Mouse (Mus musculus): ENCODE data around the gene Olfr1493-ps1. TPM values are rescaled to one million over a fixed set of nuclear protein-coding genes. Genes with fewer than 3 reads are reported as not detected.

Gene Olfr1493-ps1
- polyA plus RNA-seq (2016; fragmentation: Nextera tagmentation; extraction: Ambion mirVana): not detected in 2 replicates

DNA sequence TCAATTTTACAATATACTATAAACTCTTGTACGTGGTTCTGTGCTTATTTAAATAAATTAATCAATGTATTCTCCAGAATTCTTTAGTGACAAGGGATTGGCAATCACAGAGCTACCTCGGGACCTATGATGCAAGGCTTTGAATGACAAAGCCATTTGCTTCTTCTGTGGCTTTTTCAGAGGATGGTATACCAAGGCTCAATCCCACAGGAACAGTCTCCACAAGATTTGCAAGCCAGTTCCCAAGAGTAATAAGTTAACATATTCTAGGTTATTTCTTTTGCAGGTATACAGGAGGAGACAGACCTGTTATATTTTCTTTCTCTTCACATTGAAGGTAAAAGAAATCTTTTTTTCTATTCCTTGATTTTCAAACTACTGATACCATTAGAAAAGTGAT, at the start of gene Olfr1493-ps1:
Olfr1493-ps1 (plus strand) TSS at position 301 of the 400 bp plus-strand sequence.
- 56% methylated on average over 2 of the region's 2 CpGs for WGBS
- Histone ChIP-seq H3K4me3 (no peak within 1 kb of the TSS), H3K9ac (replicated peaks) (no peak within 1 kb of the TSS), H3K36me3 (no peaks in the 10 kb centered on the region), H3K4me2 (replicated peaks) (no peak within 1 kb of the TSS), H3K27ac (replicated peaks) (no peak within 1 kb of the TSS), H3K9me3 (0 out of 2 replicates have a peak, but pooled peaks cover 5% of the 10 kb centered on the region), H3K4me1 (no peaks in the 10 kb centered on the region), H3K27me3 (no peaks in the 10 kb centered on the region)
- ATAC-seq (ENCODE audit: low FRiP score, low read depth): no peak

GRCm38 (mm10) chr19:13696968-13697367, 26.1 kb upstream of the Olfr1493-ps1 start, which contains the start of gene Olfr1491:
Gene Olfr1491, plus strand, starts transcription at chr19:13697268.
- 72% methylated on average over 3 of the region's 3 CpGs for WGBS
- H3K4me1 ChIP-seq: no peaks in the 10 kb centered on the region
- H3K36me3 ChIP-seq: no peaks in the 10 kb centered on the region
- no peak within 1 kb of the TSS for H3K27ac ChIP-seq (replicated peaks)
- no peak within 1 kb of the TSS for H3K4me3 ChIP-seq
- no peaks in the 10 kb centered on the region for H3K9me3 ChIP-seq
- ATAC-seq (ENCODE audit: low FRiP score, low read depth): no peak
- no peak within 1 kb of the TSS for H3K9ac ChIP-seq (replicated peaks)
- H3K27me3 ChIP-seq: no peaks in the 10 kb centered on the region
- H3K4me2 ChIP-seq (replicated peaks): no peak within 1 kb of the TSS

GRCm38 (mm10) chr19:13739428-13739827, 16.4 kb downstream of the Olfr1493-ps1 start, which contains the start of gene Olfr1494:
Gene Olfr1494, plus strand, starts transcription at chr19:13739728.
- H3K27me3 ChIP-seq: no peaks in the 10 kb centered on the region
- H3K4me1 ChIP-seq: no peaks in the 10 kb centered on the region
- H3K9ac ChIP-seq (replicated peaks): no peak within 1 kb of the TSS
- no peak for ATAC-seq (ENCODE audit: low FRiP score, low read depth)
- no peak within 1 kb of the TSS for H3K4me3 ChIP-seq
- H3K4me2 ChIP-seq (replicated peaks): no peak within 1 kb of the TSS
- no peak within 1 kb of the TSS for H3K27ac ChIP-seq (replicated peaks)
- H3K36me3 ChIP-seq: no peaks in the 10 kb centered on the region
- 94% methylated on average over 4 of the region's 4 CpGs for WGBS
- no peaks in the 10 kb centered on the region; the same call in 1 of the 2 replicates for H3K9me3 ChIP-seq

- H3K27ac ChIP-seq (replicated peaks): no peak overlapping the region
- ATAC-seq (ENCODE audit: low FRiP score, low read depth): no peak
- no peaks in the 10 kb centered on the region for H3K27me3 ChIP-seq
- H3K36me3 ChIP-seq: no peaks in the 10 kb centered on the region
- 95% methylated on average over 1 of the region's 1 CpGs for WGBS
- no peaks in the 10 kb centered on the region for H3K9me3 ChIP-seq
- H3K4me1 ChIP-seq: no peaks in the 10 kb centered on the region
- no peak overlapping the region for H3K4me2 ChIP-seq (replicated peaks)
- no peak overlapping the region for H3K4me3 ChIP-seq
- H3K9ac ChIP-seq (replicated peaks): no peak overlapping the region
Measured at GRCm38 (mm10) chr19:13749366-13749765, 26.3 kb downstream of the Olfr1493-ps1 start.

GRCm38 (mm10) chr19:13764306-13764705, 41.2 kb downstream of the Olfr1493-ps1 start, which contains the start of gene Olfr1495:
Gene Olfr1495, plus strand, starts transcription at chr19:13764606.
- no peaks in the 10 kb centered on the region for H3K27me3 ChIP-seq
- no peak within 1 kb of the TSS for H3K27ac ChIP-seq (replicated peaks)
- H3K4me3 ChIP-seq: no peak within 1 kb of the TSS
- ATAC-seq (ENCODE audit: low FRiP score, low read depth): no peak
- no peaks in the 10 kb centered on the region for H3K36me3 ChIP-seq
- H3K9ac ChIP-seq (replicated peaks): no peak within 1 kb of the TSS
- no peaks in the 10 kb centered on the region for H3K4me1 ChIP-seq
- 80% methylated on average over 3 of the region's 3 CpGs for WGBS
- no peaks in the 10 kb centered on the region for H3K9me3 ChIP-seq
- H3K4me2 ChIP-seq (replicated peaks): no peak within 1 kb of the TSS

DNA sequence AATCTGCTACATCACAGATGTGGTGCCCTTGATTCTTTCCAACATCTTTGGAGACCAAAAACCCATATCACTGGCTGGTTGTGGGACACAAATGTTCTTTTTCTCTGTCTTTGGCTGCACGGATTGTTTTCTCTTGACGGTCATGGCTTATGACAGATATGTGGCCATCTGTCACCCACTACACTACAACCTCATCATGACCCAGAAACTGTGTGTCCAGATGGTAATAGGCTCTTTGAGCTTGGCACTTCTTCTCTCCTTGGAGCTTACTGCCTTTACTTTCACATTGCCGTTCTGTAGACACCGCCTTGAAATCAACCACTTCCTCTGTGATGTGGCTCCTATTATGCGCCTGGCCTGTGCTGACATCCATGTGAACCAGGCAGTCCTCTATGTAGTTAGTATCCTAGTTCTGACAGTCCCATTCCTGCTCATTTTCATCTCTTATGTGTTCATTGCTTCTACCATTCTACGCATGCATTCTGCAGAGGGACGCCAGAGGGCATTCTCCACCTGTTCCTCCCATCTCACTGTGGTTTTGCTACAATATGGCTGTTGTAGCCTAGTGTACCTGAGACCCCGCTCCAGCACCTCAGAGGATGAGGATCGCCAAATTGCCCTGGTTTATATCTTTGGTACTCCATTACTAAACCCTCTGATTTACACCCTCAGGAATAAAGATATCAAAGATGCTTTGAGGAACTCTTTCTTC, 45.6 kb downstream of the Olfr1493-ps1 start:
- no peak overlapping the region for H3K27ac ChIP-seq (replicated peaks)
- H3K4me1 ChIP-seq: no peaks in the 10 kb centered on the region
- H3K27me3 ChIP-seq: no peaks in the 10 kb centered on the region
- H3K4me3 ChIP-seq: no peak overlapping the region
- ATAC-seq (ENCODE audit: low FRiP score, low read depth): no peak
- H3K36me3 ChIP-seq: no peaks in the 10 kb centered on the region
- H3K9me3 ChIP-seq: no peaks in the 10 kb centered on the region
- WGBS: 90% methylated on average over 9 of the region's 9 CpGs
- no peak overlapping the region for H3K4me2 ChIP-seq (replicated peaks)
- no peak overlapping the region for H3K9ac ChIP-seq (replicated peaks)

DNA sequence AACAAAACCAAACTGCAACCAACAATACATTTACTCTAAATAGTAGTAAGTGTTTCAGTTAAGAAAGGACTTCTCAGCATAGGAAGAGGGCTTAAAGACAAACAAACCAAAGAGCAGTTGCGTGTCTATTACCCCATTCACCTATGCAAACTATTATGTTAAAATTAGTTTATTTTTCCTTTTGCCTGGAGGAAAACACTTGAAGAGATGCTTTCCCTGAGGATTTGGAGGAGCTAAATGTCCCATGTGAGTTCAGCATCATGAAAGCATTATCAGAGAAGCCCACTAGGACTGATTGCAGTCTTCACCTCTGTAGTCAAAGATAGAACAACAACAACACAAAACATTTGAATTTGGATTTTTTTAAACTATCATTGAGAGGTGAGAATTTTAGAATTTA, 54.5 kb downstream of the Olfr1493-ps1 start, which contains the start of gene Olfr1496:
Olfr1496 (plus strand) TSS at position 301 of the 400 bp plus-strand sequence.
- WGBS: 83% methylated on average over 1 of the region's 1 CpGs

More for the DNA sequence above, 54.5 kb downstream of the Olfr1493-ps1 start, which contains the start of gene Olfr1496:
- no peak for ATAC-seq (ENCODE audit: low FRiP score, low read depth)
- Histone ChIP-seq H3K9ac (replicated peaks) (no peak within 1 kb of the TSS), H3K9me3 (no peaks in the 10 kb centered on the region), H3K27ac (replicated peaks) (no peak within 1 kb of the TSS), H3K4me1 (no peaks in the 10 kb centered on the region), H3K4me3 (no peak within 1 kb of the TSS), H3K4me2 (replicated peaks) (no peak within 1 kb of the TSS), H3K27me3 (no peaks in the 10 kb centered on the region), H3K36me3 (no peaks in the 10 kb centered on the region)

Other genes starting within 250 kb of the Olfr1493-ps1 start
- gene Olfr1475, start 243.1 kb upstream of the Olfr1493-ps1 start, polyA plus RNA-seq (2016; fragmentation: Nextera tagmentation; extraction: Ambion mirVana): not detected in 2 replicates
- not detected in 2 replicates for gene Olfr1477, start 222.7 kb upstream of the Olfr1493-ps1 start, polyA plus RNA-seq (2016; fragmentation: Nextera tagmentation; extraction: Ambion mirVana)
- gene Olfr1480, start 195.4 kb upstream of the Olfr1493-ps1 start, polyA plus RNA-seq (2016; fragmentation: Nextera tagmentation; extraction: Ambion mirVana): not detected in 2 replicates
- not detected in 2 replicates for gene Olfr1484, start 139.8 kb upstream of the Olfr1493-ps1 start, polyA plus RNA-seq (2016; fragmentation: Nextera tagmentation; extraction: Ambion mirVana)
- not detected in 2 replicates for gene Olfr1487, start 105.9 kb upstream of the Olfr1493-ps1 start, polyA plus RNA-seq (2016; fragmentation: Nextera tagmentation; extraction: Ambion mirVana)
- not detected in 2 replicates for gene Olfr1489, start 91.7 kb upstream of the Olfr1493-ps1 start, polyA plus RNA-seq (2016; fragmentation: Nextera tagmentation; extraction: Ambion mirVana)
- not detected in 2 replicates for gene Olfr1490, start 72.2 kb upstream of the Olfr1493-ps1 start, polyA plus RNA-seq (2016; fragmentation: Nextera tagmentation; extraction: Ambion mirVana)
- gene Olfr1491, start 26.0 kb upstream of the Olfr1493-ps1 start, polyA plus RNA-seq (2016; fragmentation: Nextera tagmentation; extraction: Ambion mirVana): not detected in 2 replicates
- not detected in 2 replicates for gene Olfr1494, start 16.4 kb downstream of the Olfr1493-ps1 start, polyA plus RNA-seq (2016; fragmentation: Nextera tagmentation; extraction: Ambion mirVana)
- not detected in 2 replicates for gene Olfr1495, start 41.3 kb downstream of the Olfr1493-ps1 start, polyA plus RNA-seq (2016; fragmentation: Nextera tagmentation; extraction: Ambion mirVana)
- not detected in 2 replicates for gene Olfr1496, start 54.6 kb downstream of the Olfr1493-ps1 start, polyA plus RNA-seq (2016; fragmentation: Nextera tagmentation; extraction: Ambion mirVana)
- not detected in 2 replicates for gene Olfr1497, start 74.9 kb downstream of the Olfr1493-ps1 start, polyA plus RNA-seq (2016; fragmentation: Nextera tagmentation; extraction: Ambion mirVana)
- not detected in 2 replicates for gene Olfr1499, start 96.2 kb downstream of the Olfr1493-ps1 start, polyA plus RNA-seq (2016; fragmentation: Nextera tagmentation; extraction: Ambion mirVana)
- not detected in 2 replicates for gene Olfr1500, start 107.2 kb downstream of the Olfr1493-ps1 start, polyA plus RNA-seq (2016; fragmentation: Nextera tagmentation; extraction: Ambion mirVana)
- not detected in 2 replicates for gene Olfr1501, start 127.4 kb downstream of the Olfr1493-ps1 start, polyA plus RNA-seq (2016; fragmentation: Nextera tagmentation; extraction: Ambion mirVana)
- gene Olfr1502, start 138.5 kb downstream of the Olfr1493-ps1 start, polyA plus RNA-seq (2016; fragmentation: Nextera tagmentation; extraction: Ambion mirVana): not detected in 2 replicates
- not detected in 2 replicates for gene Olfr1504, start 174.7 kb downstream of the Olfr1493-ps1 start, polyA plus RNA-seq (2016; fragmentation: Nextera tagmentation; extraction: Ambion mirVana)
- not detected in 2 replicates for gene Olfr1505, start 190.3 kb downstream of the Olfr1493-ps1 start, polyA plus RNA-seq (2016; fragmentation: Nextera tagmentation; extraction: Ambion mirVana)